Comparison of ENCODE assay signal across 20 mouse cellular contexts in the genomic region with DNA sequence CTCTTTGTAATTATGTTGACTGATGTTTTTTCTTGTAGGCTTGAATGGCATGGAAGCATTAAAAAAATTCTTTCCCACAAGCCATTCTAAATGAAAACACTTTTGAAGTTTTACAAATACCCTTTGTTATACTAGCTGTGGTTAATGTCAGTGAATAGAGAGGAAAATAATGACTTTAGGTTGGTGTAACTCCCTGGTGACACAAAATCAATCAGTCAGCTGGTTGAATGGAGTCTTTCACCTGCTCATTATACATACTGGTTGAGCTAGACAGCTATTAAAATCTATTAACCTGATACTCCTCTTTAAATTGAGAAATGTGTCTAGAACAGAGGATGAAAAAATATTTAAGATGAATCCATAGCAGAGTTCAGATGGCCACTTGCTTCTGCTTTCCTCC.
"Had no signal": no experiment of that assay in that cellular context is flagged by ENCODE, and none has a peak within 500 bp of the region (broad histone marks: within the 10 kb centered on the region; RNA-seq: fewer than 3 reads in every experiment).

No protein-coding gene starts in this region.

- ATAC-seq: midbrain, embryonic 13.5 days had no signal

- H3K9ac ChIP-seq: liver, embryonic 13.5 days; midbrain, embryonic 13.5 days; neural tube, embryonic 12.5 days; neural tube, embryonic 15.5 days had no signal

- DNase-seq: kidney, postnatal 25 days; layer of hippocampus, postnatal 36 days; liver, embryonic 13.5 days; lung, adult 2 months; lung, postnatal 14 days; right cerebral cortex, adult 18-20 months; right cerebral cortex, postnatal 14 days; right cerebral cortex, postnatal 4 days; thymus, adult 2 months; thymus, postnatal 14 days; thymus, postnatal 4 days had no signal

- H3K4me2 ChIP-seq: liver, embryonic 13.5 days; midbrain, embryonic 13.5 days; neural tube, embryonic 12.5 days; neural tube, embryonic 15.5 days had no signal

- H3K9me3 ChIP-seq: liver, embryonic 13.5 days; midbrain, embryonic 10.5 days; midbrain, embryonic 13.5 days; neural tube, embryonic 12.5 days; neural tube, embryonic 15.5 days had no signal

- H3K27me3 ChIP-seq: liver, embryonic 13.5 days; midbrain, embryonic 13.5 days; neural tube, embryonic 12.5 days; neural tube, embryonic 15.5 days had no signal

- H3K36me3 ChIP-seq: liver, embryonic 13.5 days; midbrain, embryonic 10.5 days; midbrain, embryonic 13.5 days; neural tube, embryonic 12.5 days; neural tube, embryonic 15.5 days had no signal

- H3K27ac ChIP-seq: kidney, postnatal 0 days; layer of hippocampus, adult 2 months; left cerebral cortex, adult 2 months; liver, embryonic 13.5 days; macrophage; midbrain, embryonic 10.5 days; midbrain, embryonic 13.5 days; neural tube, embryonic 12.5 days; neural tube, embryonic 15.5 days; stomach, postnatal 0 days had no signal

- H3K4me3 ChIP-seq: layer of hippocampus, adult 2 months; left cerebral cortex, adult 2 months; liver, embryonic 13.5 days; midbrain, embryonic 10.5 days; midbrain, embryonic 13.5 days; neural tube, embryonic 12.5 days; neural tube, embryonic 15.5 days had no signal

- H3K4me1 ChIP-seq: liver, embryonic 13.5 days; midbrain, embryonic 10.5 days; midbrain, embryonic 13.5 days; neural tube, embryonic 12.5 days; neural tube, embryonic 15.5 days had no signal
